8 mouse cellular contexts compared by ENCODE assay signal in genomic region chr12:117154356-117155243, GRCm38 (mm10).
DNase-seq lines count a peak whose midpoint lies in the region; ATAC-seq and TF ChIP-seq lines count a peak whose summit lies in the region.

No protein-coding gene starts in this region.

- peak overlapping the region; percentile 91 for H3K4me2 ChIP-seq in heart, embryonic 11.5 days
- H3K4me2 ChIP-seq in forebrain, embryonic 15.5 days (replicated peaks), result peak overlapping the region; percentile 51

- no peak overlapping the region for H3K27ac ChIP-seq in heart, embryonic 11.5 days (ENCODE audit: low read depth, low read length)
- H3K27ac ChIP-seq in forebrain, embryonic 15.5 days (replicated peaks), result peak overlapping the region; percentile 89
- peak overlapping the region; percentile 98 for H3K27ac ChIP-seq in midbrain, embryonic 10.5 days (replicated peaks)

- 2% methylated on average over 27 of the region's 27 CpGs for WGBS in heart, embryonic 11.5 days (ENCODE audit: insufficient replicate concordance)
- under 1% methylated on average over 27 of the region's 27 CpGs for WGBS in forebrain, embryonic 15.5 days
- WGBS in midbrain, embryonic 10.5 days, result under 1% methylated on average over 26 of the region's 27 CpGs

- no peak for DNase-seq in heart, postnatal 4 days
- peak; percentile 46 for DNase-seq in midbrain, embryonic 10.5 days (ENCODE audit: low spot score)
- no peak for DNase-seq in thymus, postnatal 10 days (ENCODE audit: low spot score in 2 of 2)
- no peak for DNase-seq in ovary, postnatal 36 days (ENCODE audit: low spot score)

- peaks cover 91% of the 10 kb centered on the region for H3K27me3 ChIP-seq in heart, embryonic 11.5 days (ENCODE audit: control insufficient read depth, insufficient read depth, low read length)
- peaks cover 89% of the 10 kb centered on the region for H3K27me3 ChIP-seq in E14TG2a.4 (ENCODE audit: insufficient read depth, low read length)
- peaks cover 74% of the 10 kb centered on the region for H3K27me3 ChIP-seq in forebrain, embryonic 15.5 days
- peaks cover 78% of the 10 kb centered on the region for H3K27me3 ChIP-seq in midbrain, embryonic 10.5 days (ENCODE audit: low read depth, poor library complexity, severe bottlenecking)

- no peaks in the 10 kb centered on the region for H3K9me3 ChIP-seq in heart, embryonic 11.5 days (replicated peaks; ENCODE audit: control insufficient read depth, low read length)
- H3K9me3 ChIP-seq in E14TG2a.4 (ENCODE audit: low read length), result no peaks in the 10 kb centered on the region
- H3K9me3 ChIP-seq in forebrain, embryonic 15.5 days, result no peaks in the 10 kb centered on the region
- H3K9me3 ChIP-seq in midbrain, embryonic 10.5 days (replicated peaks), result no peaks in the 10 kb centered on the region

- no peaks in the 10 kb centered on the region for H3K36me3 ChIP-seq in heart, embryonic 11.5 days (ENCODE audit: control insufficient read depth, insufficient read depth, low read length)
- no peaks in the 10 kb centered on the region for H3K36me3 ChIP-seq in E14TG2a.4 (ENCODE audit: insufficient read depth, low read length)
- no peaks in the 10 kb centered on the region for H3K36me3 ChIP-seq in forebrain, embryonic 15.5 days
- peaks cover 20% of the 10 kb centered on the region for H3K36me3 ChIP-seq in midbrain, embryonic 10.5 days

- peaks cover 11% of the 10 kb centered on the region; the same call in 1 of the 2 replicates for H3K4me1 ChIP-seq in heart, embryonic 11.5 days (ENCODE audit: control insufficient read depth, insufficient read depth, low read length)
- H3K4me1 ChIP-seq in E14TG2a.4 (replicated peaks; ENCODE audit: low read depth, low read length), result peaks cover 70% of the 10 kb centered on the region
- peaks cover 65% of the 10 kb centered on the region for H3K4me1 ChIP-seq in forebrain, embryonic 15.5 days
- peaks cover 68% of the 10 kb centered on the region for H3K4me1 ChIP-seq in midbrain, embryonic 10.5 days

- peak overlapping the region; percentile 58 for H3K4me3 ChIP-seq in heart, embryonic 11.5 days (ENCODE audit: low read depth, low read length)
- peak overlapping the region; percentile 79 for H3K4me3 ChIP-seq in E14TG2a.4 (replicated peaks; ENCODE audit: low read length)
- H3K4me3 ChIP-seq in forebrain, embryonic 15.5 days, result peak overlapping the region; percentile 53
- peak overlapping the region; percentile 94 for H3K4me3 ChIP-seq in midbrain, embryonic 10.5 days

- H3K9ac ChIP-seq in heart, embryonic 11.5 days (ENCODE audit: low read depth, low read length), result no peak overlapping the region
- H3K9ac ChIP-seq in forebrain, embryonic 15.5 days (replicated peaks), result peak overlapping the region; percentile 70

- no peak for TF ChIP-seq CTCF in E14TG2a.4 (conservative IDR thresholded peaks at IDR 0.05; ENCODE audit: low read length)

- no peak for ATAC-seq in heart, embryonic 11.5 days (replicated peaks; ENCODE audit: insufficient number of reproducible peaks, low FRiP score, low TSS enrichment)
- ATAC-seq in forebrain, embryonic 15.5 days (replicated peaks), result 0 out of 2 replicates have a peak, but pooled peaks have one; percentile 10
- no peak for ATAC-seq in megakaryocyte progenitor cell, adult 5-6 weeks (replicated peaks; ENCODE audit: poor library complexity)
